Mouse (Mus musculus) lung, postnatal 0 days (tissue): ENCODE data around the gene Cmss1. TPM values are rescaled to one million over a fixed set of nuclear protein-coding genes. Genes with fewer than 3 reads are reported as not detected.

Experiments
- ATAC-seq: fragments of 200-750 bp; cut with Nextera tagmentation; 2 replicates; pipeline ENCODE4 v1.8.0; 2017; ENCODE audit warnings: moderate library complexity
- DNase-seq: peaks from one replicate; pipeline ENCODE4 v3.0.0-alpha.2; 2016; ENCODE audit warnings: low spot score
- H3K27ac ChIP-seq: fragments of 300-500 bp; sonication (generic); 2 replicates; pipeline ENCODE4 v1.5.1; 2014; ENCODE audit warnings: antibody characterized with exemption, mild to moderate bottlenecking, low read length, mixed read lengths
- H3K27me3 ChIP-seq: fragments of 300-500 bp; sonication (generic); replicated peaks from 2 replicates; pipeline ENCODE4 v1.6.1; 2014; ENCODE audit warnings: low read length, mixed read lengths; ENCODE audit not compliant: insufficient read depth
- H3K36me3 ChIP-seq: fragments of 300-500 bp; sonication (generic); 2 replicates; pipeline ENCODE4 v1.6.1; 2014; ENCODE audit warnings: low read length, mixed read lengths; ENCODE audit not compliant: insufficient read depth
- H3K4me1 ChIP-seq: fragments of 300-500 bp; sonication (generic); 2 replicates; pipeline ENCODE4 v1.6.1; 2014; ENCODE audit warnings: antibody characterized with exemption, low read depth, low read length, mixed read lengths; ENCODE audit not compliant: insufficient read depth
- H3K4me2 ChIP-seq: fragments of 300-500 bp; sonication (generic); replicated peaks from 2 replicates; pipeline ENCODE4 v1.6.1; 2014; ENCODE audit warnings: low read depth, mild to moderate bottlenecking, low read length, moderate library complexity, mixed read lengths
- H3K4me3 ChIP-seq: fragments of 300-500 bp; sonication (generic); 2 replicates; pipeline ENCODE4 v1.5.1; 2014; ENCODE audit warnings: low read depth, low read length
- H3K9ac ChIP-seq: fragments of 300-500 bp; sonication (generic); replicated peaks from 2 replicates; pipeline ENCODE4 v1.6.1; 2014; ENCODE audit warnings: low read depth, mild to moderate bottlenecking
- H3K9me3 ChIP-seq: fragments of 300-500 bp; sonication (generic); 2 replicates; pipeline ENCODE4 v1.6.1; 2016; ENCODE audit warnings: low read length, mixed read lengths
- CTCF ChIP-seq: IDR thresholded peaks from 2 replicates; pipeline ENCODE4 v1.5.1; 2016; ENCODE audit warnings: antibody characterized with exemption, mild to moderate bottlenecking
- EP300 ChIP-seq: IDR thresholded peaks from 2 replicates; pipeline ENCODE4 v1.6.1; 2016; ENCODE audit warnings: antibody characterized with exemption, mild to moderate bottlenecking, control low read depth
- WGBS: fragments of 180-500 bp; shearing (Covaris S2); extraction: QIAGEN DNeasy Blood & Tissue Kit; methylation state at CpG from one replicate; pipeline ENCODE4 v1.1.7; 2014; 5-methylcytosine and 5-hydroxymethylcytosine counted together
- polyA plus RNA-seq: library from polyadenylated mRNA; unstranded; fragments of >200 nt; fragmentation: Nextera tagmentation; extraction: Ambion mirVana; gene quantifications from 2 replicates; pipeline ENCODE4 v1.2.1, GENCODE M21; 2015

Gene Cmss1
- polyA plus RNA-seq, 1 experiment from 2014 or later = 23.1 TPM

GRCm38 (mm10) chr16:57389566-57390251 is 217.0 kb downstream of the Cmss1 start:
- H3K27me3 ChIP-seq = no peaks in the 10 kb centered on the region
- DNase-seq (no peak), ATAC-seq (no peak)
- TF ChIP-seq CTCF (no peak), EP300 (no peak)
- H3K27ac ChIP-seq = no peak overlapping the region
- H3K9ac ChIP-seq = no peak overlapping the region
- H3K9me3 ChIP-seq = no peaks in the 10 kb centered on the region
- H3K4me3 ChIP-seq = no peak overlapping the region
- H3K4me1 ChIP-seq = no peaks in the 10 kb centered on the region
- 78% methylated on average over 15 of the region's 15 CpGs for WGBS
- H3K4me2 ChIP-seq = no peak overlapping the region
- H3K36me3 ChIP-seq = no peaks in the 10 kb centered on the region

GRCm38 (mm10) chr16:57384274-57384673 is 222.4 kb downstream of the Cmss1 start:
- no peak overlapping the region for H3K4me3 ChIP-seq
- WGBS = 62% methylated on average over 2 of the region's 2 CpGs
- no peaks in the 10 kb centered on the region; the same call in 1 of the 2 replicates for H3K9me3 ChIP-seq
- ATAC-seq (peak; percentile 89), DNase-seq (no peak)
- no peak overlapping the region for H3K4me2 ChIP-seq
- TF ChIP-seq CTCF (no peak), EP300 (peak; percentile 65)
- H3K4me1 ChIP-seq = no peaks in the 10 kb centered on the region
- H3K27me3 ChIP-seq = no peaks in the 10 kb centered on the region
- H3K27ac ChIP-seq = peak overlapping the region; percentile 51
- H3K36me3 ChIP-seq = no peaks in the 10 kb centered on the region
- no peak overlapping the region for H3K9ac ChIP-seq

- DNase-seq (no peak), ATAC-seq (peak; percentile 58)
- H3K4me2 ChIP-seq = no peak overlapping the region
- H3K4me1 ChIP-seq = no peaks in the 10 kb centered on the region
- no peaks in the 10 kb centered on the region; the same call in 1 of the 2 replicates for H3K9me3 ChIP-seq
- no peak overlapping the region for H3K9ac ChIP-seq
- H3K27me3 ChIP-seq = no peaks in the 10 kb centered on the region
- no peak overlapping the region for H3K4me3 ChIP-seq
- WGBS = 42% methylated on average over 8 of the region's 8 CpGs
- H3K27ac ChIP-seq = peak overlapping the region; percentile 51; the same call in 1 of the 2 replicates
- TF ChIP-seq CTCF = no peak
- H3K36me3 ChIP-seq = no peaks in the 10 kb centered on the region
Measured at GRCm38 (mm10) chr16:57383266-57383971, 223.2 kb downstream of the Cmss1 start.

- Histone ChIP-seq H3K9ac (no peak overlapping the region), H3K27me3 (no peaks in the 10 kb centered on the region), H3K4me1 (no peaks in the 10 kb centered on the region), H3K36me3 (no peaks in the 10 kb centered on the region), H3K4me2 (no peak overlapping the region), H3K4me3 (no peak overlapping the region), H3K9me3 (no peaks in the 10 kb centered on the region; the same call in 1 of the 2 replicates), H3K27ac (no peak overlapping the region)
- DNase-seq = no peak
- WGBS = 76% methylated on average over 9 of the region's 9 CpGs
- TF ChIP-seq EP300 = no peak
- no peak for ATAC-seq
Measured at GRCm38 (mm10) chr16:57378631-57379330, 227.9 kb downstream of the Cmss1 start.

GRCm38 (mm10) chr16:57375248-57375837 is 231.3 kb downstream of the Cmss1 start:
- TF ChIP-seq CTCF (no peak), EP300 (no peak)
- Histone ChIP-seq H3K4me3 (no peak overlapping the region), H3K27me3 (no peaks in the 10 kb centered on the region), H3K4me1 (no peaks in the 10 kb centered on the region), H3K9ac (no peak overlapping the region), H3K27ac (no peak overlapping the region), H3K36me3 (no peaks in the 10 kb centered on the region), H3K4me2 (no peak overlapping the region), H3K9me3 (no peaks in the 10 kb centered on the region)
- DNase-seq = no peak
- 85% methylated on average over 7 of the region's 7 CpGs for WGBS
- ATAC-seq = no peak

GRCm38 (mm10) chr16:57372156-57372555 is 234.5 kb downstream of the Cmss1 start:
- WGBS = 67% methylated on average over 3 of the region's 3 CpGs
- Histone ChIP-seq H3K4me2 (no peak overlapping the region), H3K4me1 (no peaks in the 10 kb centered on the region), H3K9ac (no peak overlapping the region), H3K36me3 (no peaks in the 10 kb centered on the region), H3K4me3 (no peak overlapping the region), H3K27ac (no peak overlapping the region), H3K9me3 (no peaks in the 10 kb centered on the region), H3K27me3 (no peaks in the 10 kb centered on the region)
- DNase-seq = no peak
- TF ChIP-seq EP300 = no peak
- no peak for TF ChIP-seq CTCF
- ATAC-seq = no peak
